ENCODE assay signal across 8 mouse cellular contexts in the genomic region with DNA sequence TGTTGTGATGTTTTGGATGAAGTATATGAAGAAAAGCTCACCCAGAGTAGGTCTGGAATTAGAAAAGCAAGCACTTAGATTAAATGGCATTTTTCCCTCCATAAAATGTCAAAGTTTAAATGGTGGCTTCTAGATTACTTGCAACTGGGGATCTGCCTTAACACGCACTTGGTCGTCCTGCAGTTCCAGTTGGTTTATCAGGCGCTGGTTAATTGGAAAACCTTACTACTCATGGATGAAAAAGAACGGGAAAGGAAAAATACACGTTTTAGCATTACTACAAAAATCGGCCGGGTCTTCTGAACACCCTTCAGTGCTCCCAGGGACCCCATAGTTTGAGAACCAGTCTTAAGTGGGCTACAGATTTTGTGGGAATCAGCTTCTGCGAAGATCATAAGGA. TPM values are rescaled to one million over a fixed set of nuclear protein-coding genes. Genes with fewer than 3 reads are reported as not detected.
DNase-seq lines count a peak whose midpoint lies in the region; ATAC-seq and TF ChIP-seq lines count a peak whose summit lies in the region.

No protein-coding gene starts in this region.

- ATAC-seq in kidney, postnatal 0 days (replicated peaks; ENCODE audit: low FRiP score, low read depth) = no peak
- no peak for ATAC-seq in hindbrain, embryonic 16.5 days
- ATAC-seq in midbrain, postnatal 0 days (ENCODE audit: low FRiP score) = no peak
- ATAC-seq in cerebellum, adult (ENCODE audit: insufficient number of reproducible peaks, low FRiP score, low TSS enrichment) = no peak

- H3K4me1 ChIP-seq in kidney, postnatal 0 days (replicated peaks; ENCODE audit: insufficient read depth, low read length) = peaks cover 4% of the 10 kb centered on the region; the same call in 1 of the 2 replicates
- peaks cover 19% of the 10 kb centered on the region for H3K4me1 ChIP-seq in embryonic facial prominence, embryonic 10.5 days
- H3K4me1 ChIP-seq in hindbrain, embryonic 16.5 days (ENCODE audit: control insufficient read depth, insufficient read depth, low read depth, low read length) = peaks cover 16% of the 10 kb centered on the region
- H3K4me1 ChIP-seq in midbrain, postnatal 0 days (ENCODE audit: insufficient read depth, low read length) = no peaks in the 10 kb centered on the region; the same call in 1 of the 2 replicates

- DNase-seq in kidney, postnatal 0 days (ENCODE audit: low spot score) = no peak
- no peak for DNase-seq in kidney, adult 8-10 months
- no peak for DNase-seq in embryonic facial prominence, embryonic 10.5 days (ENCODE audit: low spot score)
- DNase-seq in midbrain, postnatal 0 days (ENCODE audit: low spot score) = no peak
- DNase-seq in spleen, postnatal 36 days (ENCODE audit: low spot score in 2 of 2) = no peak
- DNase-seq in urinary bladder, postnatal 10 days (ENCODE audit: low spot score) = no peak

- H3K9me3 ChIP-seq in kidney, postnatal 0 days (replicated peaks; ENCODE audit: low read length) = no peaks in the 10 kb centered on the region
- H3K9me3 ChIP-seq in embryonic facial prominence, embryonic 10.5 days = no peaks in the 10 kb centered on the region
- no peaks in the 10 kb centered on the region for H3K9me3 ChIP-seq in hindbrain, embryonic 16.5 days (ENCODE audit: control insufficient read depth, low read length)
- H3K9me3 ChIP-seq in midbrain, postnatal 0 days (ENCODE audit: low read length) = no peaks in the 10 kb centered on the region

- 32% methylated on average over 8 of the region's 8 CpGs for WGBS in kidney, postnatal 0 days
- 36% methylated on average over 8 of the region's 8 CpGs for WGBS in embryonic facial prominence, embryonic 10.5 days
- 38% methylated on average over 8 of the region's 8 CpGs for WGBS in hindbrain, embryonic 16.5 days
- WGBS in midbrain, postnatal 0 days = 39% methylated on average over 8 of the region's 8 CpGs

- H3K4me2 ChIP-seq in kidney, postnatal 0 days (ENCODE audit: low read length) = peak overlapping the region; percentile 98
- H3K4me2 ChIP-seq in hindbrain, embryonic 16.5 days (ENCODE audit: low read length) = peak overlapping the region; percentile 77
- H3K4me2 ChIP-seq in midbrain, postnatal 0 days (ENCODE audit: low read depth, low read length, poor library complexity, severe bottlenecking) = peak overlapping the region; percentile 93

- H3K27ac ChIP-seq in kidney, postnatal 0 days = peak overlapping the region; percentile 95
- peak overlapping the region; percentile 93 for H3K27ac ChIP-seq in embryonic facial prominence, embryonic 10.5 days (replicated peaks)
- peak overlapping the region; percentile 85 for H3K27ac ChIP-seq in hindbrain, embryonic 16.5 days (ENCODE audit: low read depth, low read length)
- no peak overlapping the region; the same call in 1 of the 2 replicates for H3K27ac ChIP-seq in midbrain, postnatal 0 days (ENCODE audit: low read depth, low read length)

- peak overlapping the region; percentile 92; the same call in 1 of the 2 replicates for H3K9ac ChIP-seq in kidney, postnatal 0 days (ENCODE audit: low read depth, low read length)
- H3K9ac ChIP-seq in hindbrain, embryonic 16.5 days (ENCODE audit: low read depth, low read length) = peak overlapping the region; percentile 72
- H3K9ac ChIP-seq in midbrain, postnatal 0 days (replicated peaks; ENCODE audit: low read length, poor library complexity, severe bottlenecking) = no peak overlapping the region

- TF ChIP-seq CTCF in kidney, postnatal 0 days (IDR thresholded peaks at IDR 0.05; ENCODE audit: low read depth) = no peak
- no peak for TF ChIP-seq CTCF in midbrain, postnatal 0 days (IDR thresholded peaks at IDR 0.05)

- H3K36me3 ChIP-seq in kidney, postnatal 0 days (ENCODE audit: insufficient read depth, low read length) = no peaks in the 10 kb centered on the region
- no peaks in the 10 kb centered on the region for H3K36me3 ChIP-seq in embryonic facial prominence, embryonic 10.5 days (replicated peaks)
- no peaks in the 10 kb centered on the region for H3K36me3 ChIP-seq in hindbrain, embryonic 16.5 days (ENCODE audit: control insufficient read depth, insufficient read depth, low read length)
- no peaks in the 10 kb centered on the region for H3K36me3 ChIP-seq in midbrain, postnatal 0 days (ENCODE audit: insufficient read depth, low read length)

- peak overlapping the region; percentile 98 for H3K4me3 ChIP-seq in kidney, postnatal 0 days (replicated peaks; ENCODE audit: low read depth, low read length)
- H3K4me3 ChIP-seq in embryonic facial prominence, embryonic 10.5 days = peak overlapping the region; percentile 89
- peak overlapping the region; percentile 91 for H3K4me3 ChIP-seq in hindbrain, embryonic 16.5 days (ENCODE audit: low read length)
- peak overlapping the region; percentile 74 for H3K4me3 ChIP-seq in midbrain, postnatal 0 days (ENCODE audit: low read depth, low read length)

- no peaks in the 10 kb centered on the region for H3K27me3 ChIP-seq in kidney, postnatal 0 days (ENCODE audit: insufficient read depth, low read length)
- no peaks in the 10 kb centered on the region for H3K27me3 ChIP-seq in embryonic facial prominence, embryonic 10.5 days (replicated peaks; ENCODE audit: low read depth, poor library complexity, severe bottlenecking)
- H3K27me3 ChIP-seq in hindbrain, embryonic 16.5 days (replicated peaks; ENCODE audit: control insufficient read depth, insufficient read depth, low read length) = no peaks in the 10 kb centered on the region
- H3K27me3 ChIP-seq in midbrain, postnatal 0 days (ENCODE audit: insufficient read depth, low read length) = no peaks in the 10 kb centered on the region

RNA-seq across cellular contexts. Expression of a gene that starts 0.8 kb away (rescaled TPM):
- 70.2 and 78.9 TPM in 2 replicates for polyA plus RNA-seq in kidney, postnatal 0 days (2015; fragmentation: Nextera tagmentation; extraction: Ambion mirVana)
- 70.5 and 73.4 TPM in 2 replicates for polyA plus RNA-seq in embryonic facial prominence, embryonic 10.5 days (2016; fragmentation: Nextera tagmentation; extraction: Ambion mirVana)
- 48.9 and 51.8 TPM in 2 replicates for polyA plus RNA-seq in hindbrain, embryonic 16.5 days (2015; fragmentation: Nextera tagmentation; extraction: Ambion mirVana)
- total RNA-seq in midbrain, postnatal 0 days (2014; rRNA removed) = 39.8 and 43.6 TPM in 2 replicates
- polyA plus RNA-seq in midbrain, postnatal 0 days (2015; fragmentation: Nextera tagmentation; extraction: Ambion mirVana) = 50.9 and 51.7 TPM in 2 replicates

RNA-seq across cellular contexts. Expression of a gene that starts 37.9 kb away (rescaled TPM):
- polyA plus RNA-seq in kidney, postnatal 0 days (2015; fragmentation: Nextera tagmentation; extraction: Ambion mirVana) = 0.08 and 0.11 TPM in 2 replicates
- 0.22 TPM in 1 of 2 replicates, not detected in the other for polyA plus RNA-seq in embryonic facial prominence, embryonic 10.5 days (2016; fragmentation: Nextera tagmentation; extraction: Ambion mirVana)
- polyA plus RNA-seq in hindbrain, embryonic 16.5 days (2015; fragmentation: Nextera tagmentation; extraction: Ambion mirVana) = 0.10 and 0.16 TPM in 2 replicates
- not detected in 2 replicates for total RNA-seq in midbrain, postnatal 0 days (2014; rRNA removed)
- polyA plus RNA-seq in midbrain, postnatal 0 days (2015; fragmentation: Nextera tagmentation; extraction: Ambion mirVana) = 0.10 and 0.11 TPM in 2 replicates
